In genomic region chr19:56198474-56199236, GRCm38 (mm10) we compare ENCODE assay signal across 17 mouse cellular contexts.
A peak's percentile ranks its signal among the peaks of the same experiment; 100 is the strongest.
DNase-seq lines count a peak whose midpoint lies in the region; ATAC-seq and TF ChIP-seq lines count a peak whose summit lies in the region.
"Had no signal": no experiment of that assay in that cellular context is flagged by ENCODE, and none has a peak within 500 bp of the region (broad histone marks: within the 10 kb centered on the region; RNA-seq: fewer than 3 reads in every experiment).

No protein-coding gene starts in this region.

- intact Hi-C loops in heart, adult 2 months (cut with DNase I) = no loop called here
- intact Hi-C loops in heart, postnatal 25 days (cut with DNase I) = no loop called here

- peak; percentile 28 to 31 for DNase-seq in heart, adult 2 months
- no peak for DNase-seq in heart, embryonic 10.5 days (ENCODE audit: low spot score)
- peak; percentile 23 for DNase-seq in heart, postnatal 25 days (ENCODE audit: low spot score)
- DNase-seq in lung, postnatal 25 days (ENCODE audit: low spot score) = peak; percentile 16
- no peak for DNase-seq in ovary, postnatal 14 days (ENCODE audit: low spot score)
- DNase-seq: adrenal gland, adult 2 months; cerebellum, adult 11 months; cerebellum, postnatal 36 days; kidney, adult 18-20 months; liver, postnatal 0 days; right cerebral cortex, adult 18-20 months; thymus, adult 2 months had no signal

- no peak for ATAC-seq in heart, embryonic 11.5 days (replicated peaks; ENCODE audit: insufficient number of reproducible peaks, low FRiP score, low TSS enrichment)
- ATAC-seq in activated CD4-positive, CD25-positive, alpha-beta regulatory T cell, adult 4 months = no peak
- ATAC-seq: hindbrain, embryonic 16.5 days; liver, postnatal 0 days had no signal

- 67% methylated on average over 15 of the region's 15 CpGs for WGBS in heart, adult 2 months
- WGBS in heart, embryonic 10.5 days = 80% methylated on average over 15 of the region's 15 CpGs
- 77% methylated on average over 15 of the region's 15 CpGs for WGBS in heart, embryonic 11.5 days (ENCODE audit: insufficient replicate concordance)

- TF ChIP-seq POLR2A in heart, adult 2 months (IDR thresholded peaks at IDR 0.05; ENCODE audit: insufficient read depth, low read depth, low read length) = no peak

- no peak for TF ChIP-seq EP300 in heart, adult 2 months (IDR thresholded peaks at IDR 0.05; ENCODE audit: insufficient read depth, low read depth, low read length)

- no peaks in the 10 kb centered on the region; the same call in 1 of the 2 replicates for H3K4me1 ChIP-seq in heart, adult 2 months (ENCODE audit: control insufficient read depth, insufficient read depth, low read length)
- no peaks in the 10 kb centered on the region for H3K4me1 ChIP-seq in heart, embryonic 10.5 days
- H3K4me1 ChIP-seq in heart, embryonic 11.5 days (ENCODE audit: control insufficient read depth, insufficient read depth, low read length) = no peaks in the 10 kb centered on the region

- H3K4me3 ChIP-seq in heart, adult 2 months = no peak overlapping the region
- no peak overlapping the region for H3K4me3 ChIP-seq in heart, embryonic 10.5 days
- H3K4me3 ChIP-seq in heart, embryonic 11.5 days (ENCODE audit: low read depth, low read length) = no peak overlapping the region
- H3K4me3 ChIP-seq: embryonic facial prominence, embryonic 13.5 days; midbrain, embryonic 12.5 days had no signal

- no peaks in the 10 kb centered on the region for H3K36me3 ChIP-seq in heart, adult 2 months (ENCODE audit: control insufficient read depth, insufficient read depth, low read length)
- H3K36me3 ChIP-seq in heart, embryonic 10.5 days = no peaks in the 10 kb centered on the region
- H3K36me3 ChIP-seq in heart, embryonic 11.5 days (ENCODE audit: control insufficient read depth, insufficient read depth, low read length) = no peaks in the 10 kb centered on the region
- H3K36me3 ChIP-seq: embryonic facial prominence, embryonic 13.5 days; midbrain, embryonic 12.5 days had no signal

- H3K27ac ChIP-seq in heart, adult 2 months = no peak overlapping the region
- H3K27ac ChIP-seq in heart, embryonic 10.5 days = no peak overlapping the region
- H3K27ac ChIP-seq in heart, embryonic 11.5 days (ENCODE audit: low read depth, low read length) = 0 out of 2 replicates have a peak overlapping the region, but pooled peaks have one; percentile 8
- H3K27ac ChIP-seq: embryonic facial prominence, embryonic 13.5 days; midbrain, embryonic 12.5 days had no signal

- H3K9me3 ChIP-seq in heart, embryonic 10.5 days = no peaks in the 10 kb centered on the region
- no peaks in the 10 kb centered on the region for H3K9me3 ChIP-seq in heart, embryonic 11.5 days (replicated peaks; ENCODE audit: control insufficient read depth, low read length)
- H3K9me3 ChIP-seq: embryonic facial prominence, embryonic 13.5 days; midbrain, embryonic 12.5 days had no signal

- H3K9ac ChIP-seq in heart, adult 2 months (ENCODE audit: low read depth, low read length) = no peak overlapping the region
- no peak overlapping the region for H3K9ac ChIP-seq in heart, embryonic 11.5 days (ENCODE audit: low read depth, low read length)
- H3K9ac ChIP-seq: embryonic facial prominence, embryonic 13.5 days; liver, postnatal 0 days; midbrain, embryonic 12.5 days had no signal

- H3K79me2 ChIP-seq in heart, adult 2 months (replicated peaks; ENCODE audit: control insufficient read depth, insufficient read depth, low read length) = no peaks in the 10 kb centered on the region

- no peak overlapping the region for H3K4me2 ChIP-seq in heart, embryonic 11.5 days
- H3K4me2 ChIP-seq: embryonic facial prominence, embryonic 13.5 days; midbrain, embryonic 12.5 days had no signal

- no peaks in the 10 kb centered on the region for H3K27me3 ChIP-seq in heart, adult 2 months (ENCODE audit: control insufficient read depth, insufficient read depth, low read length)
- H3K27me3 ChIP-seq in heart, embryonic 10.5 days (ENCODE audit: insufficient read depth, poor library complexity, severe bottlenecking) = peaks cover 19% of the 10 kb centered on the region; the same call in 1 of the 2 replicates
- H3K27me3 ChIP-seq in heart, embryonic 11.5 days (ENCODE audit: control insufficient read depth, insufficient read depth, low read length) = no peaks in the 10 kb centered on the region

- TF ChIP-seq CTCF in heart, adult 2 months (IDR thresholded peaks at IDR 0.05) = no peak

Comparison
In these comparisons a context has a peak if more than half of its experiments do, and no peak if none do; other contexts are left out.
1. DNase-seq: peak in heart, adult 2 months (2 of 2), heart, postnatal 25 days (single experiment) and lung, postnatal 25 days (single experiment); none in heart, embryonic 10.5 days (single experiment) and ovary, postnatal 14 days (single experiment).